Mouse (Mus musculus) forebrain, embryonic 15.5 days (tissue): Measurements from ENCODE around the gene 1700113H08Rik. TPM values are rescaled to one million over a fixed set of nuclear protein-coding genes. Genes with fewer than 3 reads are reported as not detected.

Source experiments
- ATAC-seq: fragments of 200-750 bp; cut with Nextera tagmentation; replicated peaks from 2 replicates; pipeline ENCODE4 v1.8.0; 2017; ENCODE audit warnings: mild to moderate bottlenecking, moderate TSS enrichment, moderate library complexity
- H3K27ac ChIP-seq: fragments of 300-500 bp; sonication (generic); replicated peaks from 2 replicates; pipeline ENCODE4 v1.5.1; 2015; ENCODE audit warnings: mild to moderate bottlenecking, inconsistent platforms
- H3K27me3 ChIP-seq: fragments of 300-500 bp; sonication (generic); 2 replicates; pipeline ENCODE4 v1.6.1; 2015; ENCODE audit warnings: inconsistent platforms
- H3K36me3 ChIP-seq: fragments of 300-500 bp; sonication (generic); 2 replicates; pipeline ENCODE4 v1.6.1; 2015; ENCODE audit warnings: mild to moderate bottlenecking, inconsistent platforms
- H3K4me1 ChIP-seq: fragments of 300-500 bp; sonication (generic); 2 replicates; pipeline ENCODE4 v1.6.1; 2015; ENCODE audit warnings: inconsistent platforms
- H3K4me2 ChIP-seq: fragments of 300-500 bp; sonication (generic); replicated peaks from 2 replicates; pipeline ENCODE4 v1.6.1; 2015; ENCODE audit warnings: mild to moderate bottlenecking, inconsistent platforms
- H3K4me3 ChIP-seq: fragments of 300-500 bp; sonication (generic); 2 replicates; pipeline ENCODE4 v1.5.1; 2015; ENCODE audit warnings: mild to moderate bottlenecking, inconsistent platforms
- H3K9ac ChIP-seq: fragments of 300-500 bp; sonication (generic); replicated peaks from 2 replicates; pipeline ENCODE4 v1.6.1; 2015; ENCODE audit warnings: mild to moderate bottlenecking, inconsistent platforms
- H3K9me3 ChIP-seq: fragments of 300-500 bp; sonication (generic); 2 replicates; pipeline ENCODE4 v1.6.1; 2016; ENCODE audit warnings: inconsistent platforms
- WGBS: fragments of 180-500 bp; shearing (Covaris S2); methylation state at CpG from one replicate; pipeline ENCODE4 v1.1.7; 2015; ENCODE audit warnings: mixed read lengths; 5-methylcytosine and 5-hydroxymethylcytosine counted together
- polyA plus RNA-seq: library from polyadenylated mRNA; unstranded; fragments of >200 nt; fragmentation: Nextera tagmentation; extraction: Ambion mirVana; gene quantifications from 2 replicates; pipeline ENCODE4 v1.2.1, GENCODE M21; 2015

1700113H08Rik gene
- polyA plus RNA-seq = 0.45 and 0.47 TPM in 2 replicates

- H3K9me3 ChIP-seq = no peaks in the 10 kb centered on the region
- no peaks in the 10 kb centered on the region for H3K36me3 ChIP-seq
- no peaks in the 10 kb centered on the region for H3K27me3 ChIP-seq
- WGBS = 4% methylated on average over 15 of the region's 15 CpGs
- H3K4me2 ChIP-seq = peak within 1 kb of the TSS; percentile 85
- H3K9ac ChIP-seq = peak within 1 kb of the TSS; percentile 52
- peak within 1 kb of the TSS; percentile 85 for H3K27ac ChIP-seq
- peak within 1 kb of the TSS; percentile 52 for H3K4me3 ChIP-seq
- peaks cover 24% of the 10 kb centered on the region for H3K4me1 ChIP-seq
- peak; percentile 28; the same call in 1 of the 2 replicates for ATAC-seq
These were observed at the start of gene 1700113H08Rik for GRCm38 (mm10) chr10:87057500-87058250. Gene 1700113H08Rik (plus strand): TSS chr10:87058045.

GRCm38 (mm10) chr10:87008215-87008499 is 49.7 kb upstream of the 1700113H08Rik start:
- Histone ChIP-seq H3K27ac (no peak overlapping the region), H3K27me3 (no peaks in the 10 kb centered on the region), H3K4me3 (no peak overlapping the region), H3K9ac (no peak overlapping the region), H3K36me3 (no peaks in the 10 kb centered on the region), H3K9me3 (no peaks in the 10 kb centered on the region), H3K4me2 (no peak overlapping the region), H3K4me1 (no peaks in the 10 kb centered on the region)
- 88% methylated on average over 3 of the region's 3 CpGs for WGBS
- ATAC-seq = no peak

GRCm38 (mm10) chr10:87012087-87012486 is 45.8 kb upstream of the 1700113H08Rik start:
- no peak for ATAC-seq
- H3K36me3 ChIP-seq = no peaks in the 10 kb centered on the region

GRCm38 (mm10) chr10:87014391-87014965 is 43.4 kb upstream of the 1700113H08Rik start:
- ATAC-seq = no peak
- Histone ChIP-seq H3K4me1 (0 out of 2 replicates have a peak, but pooled peaks cover 5% of the 10 kb centered on the region), H3K36me3 (no peaks in the 10 kb centered on the region), H3K4me2 (no peak overlapping the region), H3K9me3 (no peaks in the 10 kb centered on the region), H3K4me3 (no peak overlapping the region), H3K9ac (no peak overlapping the region), H3K27ac (no peak overlapping the region), H3K27me3 (no peaks in the 10 kb centered on the region)
- WGBS = 85% methylated on average over 7 of the region's 7 CpGs

More at GRCm38 (mm10) chr10:87012087-87012486, 45.8 kb upstream of the 1700113H08Rik start:
- H3K4me3 ChIP-seq = no peak overlapping the region
- H3K9ac ChIP-seq = no peak overlapping the region
- 0 out of 2 replicates have a peak, but pooled peaks cover 5% of the 10 kb centered on the region for H3K4me1 ChIP-seq
- H3K27me3 ChIP-seq = no peaks in the 10 kb centered on the region
- no peak overlapping the region for H3K27ac ChIP-seq
- no peaks in the 10 kb centered on the region for H3K9me3 ChIP-seq
- H3K4me2 ChIP-seq = no peak overlapping the region
- 92% methylated on average over 7 of the region's 7 CpGs for WGBS

- no peak overlapping the region for H3K4me3 ChIP-seq
- H3K4me1 ChIP-seq = 0 out of 2 replicates have a peak, but pooled peaks cover 5% of the 10 kb centered on the region
- H3K4me2 ChIP-seq = no peak overlapping the region
- H3K27me3 ChIP-seq = no peaks in the 10 kb centered on the region
- H3K27ac ChIP-seq = no peak overlapping the region
- ATAC-seq = no peak
- no peak overlapping the region for H3K9ac ChIP-seq
- H3K36me3 ChIP-seq = no peaks in the 10 kb centered on the region
- H3K9me3 ChIP-seq = no peaks in the 10 kb centered on the region
- 74% methylated on average over 5 of the region's 5 CpGs for WGBS
These were observed 42.4 kb upstream of the 1700113H08Rik start for GRCm38 (mm10) chr10:87015403-87015802.

- Histone ChIP-seq H3K4me2 (no peak overlapping the region), H3K36me3 (no peaks in the 10 kb centered on the region), H3K27ac (no peak overlapping the region), H3K27me3 (no peaks in the 10 kb centered on the region), H3K4me1 (0 out of 2 replicates have a peak, but pooled peaks cover 5% of the 10 kb centered on the region), H3K9ac (no peak overlapping the region), H3K9me3 (no peaks in the 10 kb centered on the region), H3K4me3 (no peak overlapping the region)
- WGBS = 8% methylated on average over 9 of the region's 9 CpGs
- peak; percentile 55; the same call in 1 of the 2 replicates for ATAC-seq
These were observed 41.6 kb upstream of the 1700113H08Rik start for GRCm38 (mm10) chr10:87016151-87016692.

GRCm38 (mm10) chr10:87018876-87019275 is 39.0 kb upstream of the 1700113H08Rik start:
- no peak for ATAC-seq
- H3K9me3 ChIP-seq = no peaks in the 10 kb centered on the region
- H3K9ac ChIP-seq = no peak overlapping the region
- WGBS = 83% methylated on average over 9 of the region's 9 CpGs
- no peak overlapping the region for H3K27ac ChIP-seq
- no peak overlapping the region for H3K4me2 ChIP-seq
- no peaks in the 10 kb centered on the region for H3K27me3 ChIP-seq
- H3K36me3 ChIP-seq = no peaks in the 10 kb centered on the region
- 0 out of 2 replicates have a peak, but pooled peaks cover 5% of the 10 kb centered on the region for H3K4me1 ChIP-seq
- H3K4me3 ChIP-seq = no peak overlapping the region

- 51% methylated on average over 15 of the region's 16 CpGs for WGBS
- peak; percentile 62 for ATAC-seq
- Histone ChIP-seq H3K9me3 (no peaks in the 10 kb centered on the region), H3K4me1 (0 out of 2 replicates have a peak, but pooled peaks cover 5% of the 10 kb centered on the region), H3K36me3 (no peaks in the 10 kb centered on the region), H3K27ac (no peak overlapping the region), H3K27me3 (no peaks in the 10 kb centered on the region), H3K9ac (no peak overlapping the region), H3K4me2 (no peak overlapping the region), H3K4me3 (no peak overlapping the region)
These were observed 37.1 kb upstream of the 1700113H08Rik start for GRCm38 (mm10) chr10:87020711-87021110.

GRCm38 (mm10) chr10:87024884-87025283 is 33.0 kb upstream of the 1700113H08Rik start:
- no peaks in the 10 kb centered on the region for H3K9me3 ChIP-seq
- H3K9ac ChIP-seq = no peak overlapping the region
- H3K27me3 ChIP-seq = no peaks in the 10 kb centered on the region
- H3K4me2 ChIP-seq = no peak overlapping the region
- under 1% methylated on average over 9 of the region's 10 CpGs for WGBS
- no peaks in the 10 kb centered on the region for H3K36me3 ChIP-seq
- H3K27ac ChIP-seq = no peak overlapping the region
- H3K4me1 ChIP-seq = no peaks in the 10 kb centered on the region
- no peak overlapping the region for H3K4me3 ChIP-seq
- ATAC-seq = peak; percentile 94

GRCm38 (mm10) chr10:87032768-87033167 is 25.1 kb upstream of the 1700113H08Rik start:
- no peak overlapping the region for H3K4me3 ChIP-seq
- no peaks in the 10 kb centered on the region for H3K27me3 ChIP-seq
- H3K9ac ChIP-seq = no peak overlapping the region
- no peaks in the 10 kb centered on the region for H3K36me3 ChIP-seq
- H3K27ac ChIP-seq = no peak overlapping the region
- no peaks in the 10 kb centered on the region for H3K9me3 ChIP-seq
- no peak for ATAC-seq
- no peak overlapping the region for H3K4me2 ChIP-seq
- WGBS = 88% methylated on average over 8 of the region's 8 CpGs
- H3K4me1 ChIP-seq = peaks cover 17% of the 10 kb centered on the region

GRCm38 (mm10) chr10:87035866-87036265 is 22.0 kb upstream of the 1700113H08Rik start:
- H3K4me1 ChIP-seq = peaks cover 17% of the 10 kb centered on the region
- H3K9ac ChIP-seq = no peak overlapping the region
- no peak overlapping the region for H3K27ac ChIP-seq
- no peak overlapping the region for H3K4me2 ChIP-seq
- no peaks in the 10 kb centered on the region for H3K9me3 ChIP-seq
- WGBS = 35% methylated on average over 15 of the region's 15 CpGs
- no peaks in the 10 kb centered on the region for H3K36me3 ChIP-seq
- H3K27me3 ChIP-seq = no peaks in the 10 kb centered on the region
- ATAC-seq = peak; percentile 53; the same call in 1 of the 2 replicates
- H3K4me3 ChIP-seq = no peak overlapping the region

GRCm38 (mm10) chr10:87036271-87036703 is 21.6 kb upstream of the 1700113H08Rik start:
- H3K9ac ChIP-seq = no peak overlapping the region
- no peaks in the 10 kb centered on the region for H3K36me3 ChIP-seq
- 37% methylated on average over 14 of the region's 14 CpGs for whole genome bisulfite sequencing
- no peaks in the 10 kb centered on the region for H3K9me3 ChIP-seq
- no peak overlapping the region for H3K27ac ChIP-seq
- peak; percentile 57 for ATAC-seq
- H3K4me1 ChIP-seq = peaks cover 17% of the 10 kb centered on the region
- no peaks in the 10 kb centered on the region for H3K27me3 ChIP-seq
- H3K4me2 ChIP-seq = 0 out of 2 replicates have a peak overlapping the region, but pooled peaks have one; percentile 5
- no peak overlapping the region for H3K4me3 ChIP-seq
